8 mouse cellular contexts compared by ENCODE assay signal in the genomic region with DNA sequence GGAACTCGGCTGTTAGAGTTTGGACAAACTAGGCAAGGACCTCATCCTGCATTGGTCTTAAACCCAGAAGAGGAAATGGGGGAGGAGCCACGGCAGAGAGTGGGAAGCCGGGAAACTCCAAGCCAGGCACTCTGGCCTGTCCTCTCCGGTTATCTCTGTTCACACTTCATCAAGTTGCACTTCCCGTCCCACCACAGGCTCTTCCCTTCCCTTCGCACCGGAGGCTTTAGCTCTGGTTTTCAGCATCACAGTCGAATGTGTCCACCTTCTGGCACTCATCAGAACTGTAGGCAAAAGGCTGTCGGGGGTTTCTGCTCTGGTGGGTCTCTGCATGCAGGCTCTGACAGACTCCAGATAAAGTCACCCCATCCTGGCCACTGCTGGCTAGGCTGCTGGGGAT. TPM values are rescaled to one million over a fixed set of nuclear protein-coding genes. Genes with fewer than 3 reads are reported as not detected.
DNase-seq lines count a peak whose midpoint lies in the region; ATAC-seq lines count a peak whose summit lies in the region.

No protein-coding gene starts in this region.

- no peak overlapping the region for H3K4me3 ChIP-seq in midbrain, embryonic 14.5 days (replicated peaks; ENCODE audit: low read depth, low read length)
- H3K4me3 ChIP-seq in midbrain, embryonic 13.5 days (replicated peaks), result no peak overlapping the region
- no peak overlapping the region for H3K4me3 ChIP-seq in embryonic facial prominence, embryonic 13.5 days

- ATAC-seq in midbrain, embryonic 14.5 days (ENCODE audit: low FRiP score, low TSS enrichment), result no peak
- no peak for ATAC-seq in midbrain, embryonic 13.5 days
- no peak for ATAC-seq in embryonic facial prominence, embryonic 13.5 days (ENCODE audit: insufficient number of reproducible peaks, insufficient read depth, low FRiP score, low TSS enrichment, low read depth)
- ATAC-seq in megakaryocyte progenitor cell, adult 5-6 weeks (replicated peaks; ENCODE audit: poor library complexity), result peak; percentile 32

- no peaks in the 10 kb centered on the region for H3K27me3 ChIP-seq in midbrain, embryonic 14.5 days (ENCODE audit: control insufficient read depth, insufficient read depth, low read length)
- peaks cover 15% of the 10 kb centered on the region; the same call in 1 of the 2 replicates for H3K27me3 ChIP-seq in midbrain, embryonic 13.5 days
- H3K27me3 ChIP-seq in embryonic facial prominence, embryonic 13.5 days, result peaks cover 8% of the 10 kb centered on the region; the same call in 1 of the 2 replicates

- DNase-seq in midbrain, embryonic 14.5 days, result peak; percentile 75
- DNase-seq in kidney, postnatal 10 days, result peak; percentile 71
- DNase-seq in left cerebral cortex, postnatal 25 days (ENCODE audit: low spot score in 2 of 2), result no peak
- no peak for DNase-seq in ovary, postnatal 10 days (ENCODE audit: low spot score)
- no peak for DNase-seq in right cerebral cortex, postnatal 10 days (ENCODE audit: low spot score in 2 of 2)

- H3K4me2 ChIP-seq in midbrain, embryonic 14.5 days (ENCODE audit: low read length), result no peak overlapping the region
- no peak overlapping the region for H3K4me2 ChIP-seq in midbrain, embryonic 13.5 days (replicated peaks)
- no peak overlapping the region for H3K4me2 ChIP-seq in embryonic facial prominence, embryonic 13.5 days

- no peak overlapping the region for H3K9ac ChIP-seq in midbrain, embryonic 14.5 days (replicated peaks; ENCODE audit: low read length)
- no peak overlapping the region for H3K9ac ChIP-seq in midbrain, embryonic 13.5 days (replicated peaks)
- peak overlapping the region; percentile 51; the same call in 1 of the 2 replicates for H3K9ac ChIP-seq in embryonic facial prominence, embryonic 13.5 days

- no peak overlapping the region for H3K27ac ChIP-seq in midbrain, embryonic 14.5 days (replicated peaks; ENCODE audit: low read depth, low read length)
- no peak overlapping the region for H3K27ac ChIP-seq in midbrain, embryonic 13.5 days
- no peak overlapping the region for H3K27ac ChIP-seq in embryonic facial prominence, embryonic 13.5 days

- H3K36me3 ChIP-seq in midbrain, embryonic 14.5 days (ENCODE audit: control insufficient read depth, insufficient read depth, low read length), result peaks cover 4% of the 10 kb centered on the region; the same call in 1 of the 2 replicates
- 0 out of 2 replicates have a peak, but pooled peaks cover 6% of the 10 kb centered on the region for H3K36me3 ChIP-seq in midbrain, embryonic 13.5 days
- H3K36me3 ChIP-seq in embryonic facial prominence, embryonic 13.5 days, result no peaks in the 10 kb centered on the region

- no peaks in the 10 kb centered on the region for H3K9me3 ChIP-seq in midbrain, embryonic 14.5 days (ENCODE audit: control insufficient read depth, low read length)
- H3K9me3 ChIP-seq in midbrain, embryonic 13.5 days, result no peaks in the 10 kb centered on the region
- H3K9me3 ChIP-seq in embryonic facial prominence, embryonic 13.5 days, result no peaks in the 10 kb centered on the region

- H3K4me1 ChIP-seq in midbrain, embryonic 14.5 days (ENCODE audit: control insufficient read depth, insufficient read depth, low read length), result peaks cover 9% of the 10 kb centered on the region
- H3K4me1 ChIP-seq in midbrain, embryonic 13.5 days (replicated peaks), result peaks cover 27% of the 10 kb centered on the region
- H3K4me1 ChIP-seq in embryonic facial prominence, embryonic 13.5 days, result peaks cover 28% of the 10 kb centered on the region

- intact Hi-C loops in left cerebral cortex, postnatal 25 days (cut with DNase I), result loop anchor here (1.0 kb wide), 1 partner anchor 93 kb away; no protein-coding TSS in a partner anchor

- WGBS in midbrain, embryonic 14.5 days, result 13% methylated on average over 9 of the region's 9 CpGs
- WGBS in midbrain, embryonic 13.5 days, result 16% methylated on average over 9 of the region's 9 CpGs
- 8% methylated on average over 9 of the region's 9 CpGs for WGBS in embryonic facial prominence, embryonic 13.5 days

RNA-seq across cellular contexts. Expression of a gene that starts 48.5 kb away (rescaled TPM):
- polyA plus RNA-seq in midbrain, embryonic 14.5 days (2014; fragmentation: Nextera tagmentation; extraction: Ambion mirVana), result 0.47 and 0.74 TPM in 2 replicates
- 0.23 and 0.58 TPM in 2 replicates for polyA plus RNA-seq in midbrain, embryonic 13.5 days (2015; fragmentation: Nextera tagmentation; extraction: Ambion mirVana)
- 0.29 and 0.38 TPM in 2 replicates for polyA plus RNA-seq in embryonic facial prominence, embryonic 13.5 days (2015; fragmentation: Nextera tagmentation; extraction: Ambion mirVana)
- total RNA-seq in megakaryocyte progenitor cell, adult 5-6 weeks (2015), result not detected in 2 replicates
- total RNA-seq in megakaryocyte progenitor cell, adult 5-6 weeks (2017), result not detected in 2 replicates
- under 1 TPM; 0.25 to 0.32 TPM for total RNA-seq in left cerebral cortex, postnatal 25 days (2021)

RNA-seq across cellular contexts. Expression of a gene that starts 52.1 kb away (rescaled TPM):
- 48.4 and 54.2 TPM in 2 replicates for polyA plus RNA-seq in midbrain, embryonic 14.5 days (2014; fragmentation: Nextera tagmentation; extraction: Ambion mirVana)
- polyA plus RNA-seq in midbrain, embryonic 13.5 days (2015; fragmentation: Nextera tagmentation; extraction: Ambion mirVana), result 30.0 and 36.1 TPM in 2 replicates
- 17.8 and 27.5 TPM in 2 replicates for polyA plus RNA-seq in embryonic facial prominence, embryonic 13.5 days (2015; fragmentation: Nextera tagmentation; extraction: Ambion mirVana)
- total RNA-seq in megakaryocyte progenitor cell, adult 5-6 weeks (2015), result 28.0 and 35.0 TPM in 2 replicates
- total RNA-seq in megakaryocyte progenitor cell, adult 5-6 weeks (2017), result 13.9 and 21.2 TPM in 2 replicates
- 10 to 100 TPM; 82.7 to 92.4 TPM for total RNA-seq in left cerebral cortex, postnatal 25 days (2021)

Comparison
In these comparisons a context has a peak if more than half of its experiments do, and no peak if none do; other contexts are left out.
1. DNase-seq: peak in midbrain, embryonic 14.5 days (single experiment) and kidney, postnatal 10 days (single experiment); none in left cerebral cortex, postnatal 25 days (0 of 2), ovary, postnatal 10 days (single experiment) and right cerebral cortex, postnatal 10 days (0 of 2).